Mouse (Mus musculus) heart, postnatal 0 days (tissue): ENCODE results near the gene Golt1a. TPM values are rescaled to one million over a fixed set of nuclear protein-coding genes. Genes with fewer than 3 reads are reported as not detected.

ENCODE experiments used
- ATAC-seq: fragments of 200-750 bp; cut with Nextera tagmentation; 2 replicates; pipeline ENCODE4 v1.8.0; 2017; ENCODE audit warnings: low read depth, moderate number of reproducible peaks, moderate library complexity; ENCODE audit not compliant: insufficient read depth
- DNase-seq: peaks from one replicate; pipeline ENCODE4 v3.0.0-alpha.2; 2016; ENCODE audit warnings: low spot score
- H3K27ac ChIP-seq: fragments of 300-500 bp; sonication (generic); 2 replicates; pipeline ENCODE4 v1.5.1; 2014; ENCODE audit warnings: low read depth, mild to moderate bottlenecking
- H3K27me3 ChIP-seq: fragments of 300-500 bp; sonication (generic); 2 replicates; pipeline ENCODE4 v1.6.1; 2014; ENCODE audit warnings: low read length, mixed read lengths; ENCODE audit not compliant: control insufficient read depth, insufficient read depth
- H3K36me3 ChIP-seq: fragments of 300-500 bp; sonication (generic); replicated peaks from 2 replicates; pipeline ENCODE4 v1.6.1; 2014; ENCODE audit warnings: low read length, mixed read lengths; ENCODE audit not compliant: control insufficient read depth, insufficient read depth
- H3K4me1 ChIP-seq: fragments of 300-500 bp; sonication (generic); 2 replicates; pipeline ENCODE4 v1.6.1; 2014; ENCODE audit warnings: antibody characterized with exemption; ENCODE audit not compliant: control insufficient read depth, insufficient read depth
- H3K4me2 ChIP-seq: fragments of 300-500 bp; sonication (generic); 2 replicates; pipeline ENCODE4 v1.6.1; 2014; ENCODE audit warnings: low read depth, mild to moderate bottlenecking, low read length, moderate library complexity
- H3K4me3 ChIP-seq: fragments of 300-500 bp; sonication (generic); 2 replicates; pipeline ENCODE4 v1.5.1; 2014; ENCODE audit warnings: low read depth, low read length
- H3K9ac ChIP-seq: fragments of 300-500 bp; sonication (generic); replicated peaks from 2 replicates; pipeline ENCODE4 v1.6.1; 2014; ENCODE audit warnings: low read depth, low read length, mixed read lengths
- H3K9me3 ChIP-seq: fragments of 300-500 bp; sonication (generic); replicated peaks from 2 replicates; pipeline ENCODE4 v1.6.1; 2016; ENCODE audit warnings: low read length; ENCODE audit not compliant: control insufficient read depth
- CTCF ChIP-seq: IDR thresholded peaks from 2 replicates; pipeline ENCODE4 v1.5.1; 2016; ENCODE audit warnings: antibody characterized with exemption, control low read depth, low read depth
- EP300 ChIP-seq: IDR thresholded peaks from 2 replicates; pipeline ENCODE4 v1.6.1; 2016; ENCODE audit warnings: antibody characterized with exemption, low read depth
- WGBS: fragments of 180-500 bp; shearing (Covaris S2); extraction: QIAGEN DNeasy Blood & Tissue Kit; methylation state at CpG from one replicate; pipeline ENCODE4 v1.1.7; 2014; 5-methylcytosine and 5-hydroxymethylcytosine counted together
- polyA plus RNA-seq: library from polyadenylated mRNA; unstranded; fragments of >200 nt; fragmentation: Nextera tagmentation; extraction: Ambion mirVana; gene quantifications from 2 replicates; pipeline ENCODE4 v1.2.1, GENCODE M21; 2015
- total RNA-seq: library from RNA; depleted of rRNA; stranded (reverse); fragments of >200 nt; gene quantifications from 2 replicates; pipeline ENCODE4 v1.2.3, GENCODE M21; 2014; ENCODE audit warnings: low replicate concordance

Gene Golt1a
- total and polyA plus RNA-seq, 2 experiments from 2014 or later, result not detected

DNA sequence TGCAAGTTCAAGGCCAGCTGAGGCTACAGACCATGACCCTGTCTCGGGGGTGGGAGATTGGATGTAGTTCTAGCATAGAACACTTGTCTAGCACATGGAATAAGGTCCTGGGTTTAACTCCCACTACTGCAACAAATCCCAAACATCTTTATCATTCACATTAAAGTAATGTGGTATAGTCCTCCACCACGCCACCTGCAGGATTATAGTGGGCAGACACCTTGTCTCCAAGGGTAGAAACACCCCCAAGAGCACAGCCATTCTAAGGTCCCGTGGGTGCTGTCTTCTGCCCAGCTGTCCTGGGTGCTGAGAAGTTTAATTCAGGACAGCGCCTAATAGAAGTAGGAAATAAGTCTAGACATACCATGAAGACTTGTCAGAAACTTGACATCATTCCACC is 7.0 kb downstream of the Golt1a start:
- TF ChIP-seq EP300, result no peak
- no peak for TF ChIP-seq CTCF
- no peak overlapping the region for H3K4me3 ChIP-seq
- H3K4me1 ChIP-seq, result no peaks in the 10 kb centered on the region
- no peak overlapping the region for H3K27ac ChIP-seq
- no peaks in the 10 kb centered on the region for H3K27me3 ChIP-seq
- no peak overlapping the region for H3K4me2 ChIP-seq
- H3K36me3 ChIP-seq, result no peaks in the 10 kb centered on the region
- H3K9me3 ChIP-seq, result no peaks in the 10 kb centered on the region
- H3K9ac ChIP-seq, result no peak overlapping the region
- DNase-seq, result no peak
- WGBS, result 69% methylated on average over 4 of the region's 4 CpGs
- no peak for ATAC-seq

GRCm38 (mm10) chr1:133317149-133317548 is 7.5 kb downstream of the Golt1a start:
- WGBS, result 91% methylated on average over 1 of the region's 1 CpGs
- no peak for ATAC-seq
- Histone ChIP-seq H3K27me3 (no peaks in the 10 kb centered on the region), H3K36me3 (no peaks in the 10 kb centered on the region), H3K4me1 (no peaks in the 10 kb centered on the region), H3K9me3 (no peaks in the 10 kb centered on the region), H3K4me2 (no peak overlapping the region), H3K9ac (no peak overlapping the region), H3K4me3 (no peak overlapping the region), H3K27ac (no peak overlapping the region)
- no peak for DNase-seq
- TF ChIP-seq EP300 (no peak), CTCF (peak; percentile 21)

- Histone ChIP-seq H3K9ac (no peak within 1 kb of the TSS), H3K9me3 (no peaks in the 10 kb centered on the region), H3K36me3 (no peaks in the 10 kb centered on the region)
Measured at GRCm38 (mm10) chr1:133321267-133321925, 11.8 kb downstream of the Golt1a start, which contains the start of gene Kiss1. Kiss1 (plus strand) TSS chr1:133321875.

GRCm38 (mm10) chr1:133323333-133323732 is 13.7 kb downstream of the Golt1a start:
- H3K4me3 ChIP-seq, result no peak overlapping the region
- H3K4me2 ChIP-seq, result no peak overlapping the region
- TF ChIP-seq EP300, result no peak
- TF ChIP-seq CTCF, result no peak
- H3K27ac ChIP-seq, result no peak overlapping the region
- WGBS, result 36% methylated on average over 5 of the region's 5 CpGs
- no peaks in the 10 kb centered on the region for H3K4me1 ChIP-seq
- no peak for DNase-seq
- peaks cover 4% of the 10 kb centered on the region; the same call in 1 of the 2 replicates for H3K27me3 ChIP-seq
- no peak overlapping the region for H3K9ac ChIP-seq
- H3K9me3 ChIP-seq, result no peaks in the 10 kb centered on the region
- ATAC-seq, result 0 out of 2 replicates have a peak, but pooled peaks have one; percentile 4
- no peaks in the 10 kb centered on the region for H3K36me3 ChIP-seq

More at GRCm38 (mm10) chr1:133321267-133321925, 11.8 kb downstream of the Golt1a start, which contains the start of gene Kiss1:
- H3K4me2 ChIP-seq, result no peak within 1 kb of the TSS
- H3K4me1 ChIP-seq, result no peaks in the 10 kb centered on the region
- H3K27me3 ChIP-seq, result no peaks in the 10 kb centered on the region
- no peak within 1 kb of the TSS for H3K4me3 ChIP-seq
- TF ChIP-seq EP300, result no peak
- no peak for TF ChIP-seq CTCF
- 80% methylated on average over 13 of the region's 13 CpGs for WGBS
- no peak for ATAC-seq
- no peak within 1 kb of the TSS for H3K27ac ChIP-seq
- no peak for DNase-seq

DNA sequence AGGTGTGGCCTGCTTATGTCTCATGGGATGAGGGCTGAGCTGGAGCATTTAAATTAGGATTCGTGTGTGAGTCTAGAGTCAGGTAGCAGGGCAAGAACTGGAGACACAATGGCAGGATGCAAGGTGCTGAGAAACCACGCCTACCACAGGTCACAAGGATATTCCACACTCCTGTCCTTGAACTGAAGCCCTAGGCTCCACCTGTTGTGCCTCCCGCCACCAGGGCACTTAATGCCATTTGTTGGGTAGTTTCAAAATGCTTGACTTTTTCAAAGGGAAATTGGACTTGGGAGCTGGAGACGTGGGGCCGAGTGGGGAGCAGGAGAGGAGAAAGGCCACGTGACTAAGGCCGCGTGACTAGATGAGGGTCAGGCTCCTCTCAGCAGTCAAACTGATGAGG is 16.4 kb downstream of the Golt1a start:
- 75% methylated on average over 8 of the region's 8 CpGs for WGBS
- TF ChIP-seq CTCF (no peak), EP300 (no peak)
- no peak overlapping the region for H3K9ac ChIP-seq

GRCm38 (mm10) chr1:133327094-133327493 is 17.5 kb downstream of the Golt1a start:
- DNase-seq (no peak), ATAC-seq (no peak)
- H3K4me1 ChIP-seq, result no peaks in the 10 kb centered on the region
- no peak for TF ChIP-seq EP300
- no peak for TF ChIP-seq CTCF
- no peak overlapping the region for H3K9ac ChIP-seq
- H3K9me3 ChIP-seq, result no peaks in the 10 kb centered on the region
- H3K4me3 ChIP-seq, result no peak overlapping the region
- peaks cover 30% of the 10 kb centered on the region for H3K27me3 ChIP-seq
- H3K27ac ChIP-seq, result no peak overlapping the region
- no peak overlapping the region for H3K4me2 ChIP-seq
- H3K36me3 ChIP-seq, result no peaks in the 10 kb centered on the region
- WGBS, result 54% methylated on average over 5 of the region's 5 CpGs

More for the DNA sequence above, 16.4 kb downstream of the Golt1a start:
- ATAC-seq (no peak), DNase-seq (no peak)
- Histone ChIP-seq H3K36me3 (no peaks in the 10 kb centered on the region), H3K9me3 (no peaks in the 10 kb centered on the region), H3K27ac (no peak overlapping the region), H3K4me2 (no peak overlapping the region), H3K4me1 (no peaks in the 10 kb centered on the region), H3K4me3 (no peak overlapping the region), H3K27me3 (peaks cover 25% of the 10 kb centered on the region)
